Comparison of ENCODE assay signal across 12 mouse cellular contexts in genomic region chr10:93995100-93995499, GRCm38 (mm10).
"Had no signal": no experiment of that assay in that cellular context is flagged by ENCODE, and none has a peak within 500 bp of the region (broad histone marks: within the 10 kb centered on the region; RNA-seq: fewer than 3 reads in every experiment).

No protein-coding gene starts in this region.

- ATAC-seq: midbrain, embryonic 16.5 days had no signal

- H3K9me3 ChIP-seq: kidney, embryonic 15.5 days; limb, embryonic 13.5 days; midbrain, embryonic 12.5 days; stomach, embryonic 15.5 days had no signal

- DNase-seq: kidney, adult 2 months; kidney, postnatal 14 days; layer of hippocampus, adult 9-11 months; left cerebral cortex, postnatal 4 days; lung, adult 18-20 months; right cerebral cortex, postnatal 14 days had no signal

- H3K4me1 ChIP-seq: kidney, embryonic 15.5 days; limb, embryonic 13.5 days; midbrain, embryonic 12.5 days; stomach, embryonic 15.5 days had no signal

- H3K27ac ChIP-seq: kidney, embryonic 15.5 days; limb, embryonic 13.5 days; midbrain, embryonic 12.5 days; stomach, embryonic 15.5 days had no signal

- H3K4me3 ChIP-seq: kidney, embryonic 15.5 days; limb, embryonic 13.5 days; midbrain, embryonic 12.5 days; stomach, embryonic 15.5 days had no signal

- H3K27me3 ChIP-seq: kidney, embryonic 15.5 days; limb, embryonic 13.5 days; midbrain, embryonic 12.5 days; stomach, embryonic 15.5 days had no signal

- H3K4me2 ChIP-seq: kidney, embryonic 15.5 days; limb, embryonic 13.5 days; liver, embryonic 11.5 days; midbrain, embryonic 12.5 days; stomach, embryonic 15.5 days had no signal

- H3K9ac ChIP-seq: kidney, embryonic 15.5 days; limb, embryonic 13.5 days; midbrain, embryonic 12.5 days; stomach, embryonic 15.5 days had no signal
